Mouse (Mus musculus): ENCODE measurements around the gene Icam2.

GRCm38 (mm10) chr11:106393331-106393616 lies 5.4 kb upstream of the Icam2 start:
- TF ChIP-seq GATA1 (IDR thresholded peaks at IDR 0.05; ENCODE audit: low read length) (no peak), TAL1 (IDR thresholded peaks at IDR 0.05; ENCODE audit: low read length) (no peak)
